In genomic region chr9:61746401-61746800, GRCm38 (mm10) we compare ENCODE assay signal across 19 mouse cellular contexts.
DNase-seq lines count a peak whose midpoint lies in the region; ATAC-seq and TF ChIP-seq lines count a peak whose summit lies in the region.
"Had no signal": no experiment of that assay in that cellular context is flagged by ENCODE, and none has a peak within 500 bp of the region (broad histone marks: within the 10 kb centered on the region; RNA-seq: fewer than 3 reads in every experiment).

No protein-coding gene starts in this region.

- H3K4me2 ChIP-seq in kidney, postnatal 0 days (ENCODE audit: low read length) = no peak overlapping the region
- H3K4me2 ChIP-seq: embryonic facial prominence, embryonic 12.5 days; forebrain, embryonic 15.5 days; heart, embryonic 11.5 days; heart, embryonic 15.5 days; hindbrain, embryonic 15.5 days had no signal

- DNase-seq in cerebellum, postnatal 14 days = peak; percentile 30 to 75
- DNase-seq in kidney, postnatal 0 days (ENCODE audit: low spot score) = peak; percentile 3
- DNase-seq in kidney, adult 9 months = no peak
- peak; percentile 14 for DNase-seq in retina, postnatal 1 day
- no peak for DNase-seq in retina, embryonic 14.5 days (ENCODE audit: low spot score)
- DNase-seq in urinary bladder, postnatal 25 days (ENCODE audit: low spot score) = no peak
- DNase-seq: adrenal gland, adult 2 months; adrenal gland, postnatal 25 days; cerebellum, adult 11 months; cerebellum, adult 9-10 months; gastrocnemius, postnatal 10 days; heart, adult 2 months; heart, postnatal 14 days had no signal

- 66% methylated on average over 6 of the region's 6 CpGs for WGBS in kidney, postnatal 0 days

- no peak overlapping the region for H3K27ac ChIP-seq in kidney, postnatal 0 days
- H3K27ac ChIP-seq: embryonic facial prominence, embryonic 12.5 days; heart, adult 2 months; heart, embryonic 15.5 days; hindbrain, embryonic 15.5 days had no signal

- no peak for TF ChIP-seq CTCF in kidney, postnatal 0 days (IDR thresholded peaks at IDR 0.05; ENCODE audit: low read depth)

- H3K4me3 ChIP-seq in kidney, postnatal 0 days (replicated peaks; ENCODE audit: low read depth, low read length) = no peak overlapping the region
- H3K4me3 ChIP-seq: embryonic facial prominence, embryonic 12.5 days; forebrain, embryonic 15.5 days; heart, adult 2 months; heart, embryonic 15.5 days; hindbrain, embryonic 15.5 days had no signal

- no peaks in the 10 kb centered on the region for H3K27me3 ChIP-seq in kidney, postnatal 0 days (ENCODE audit: insufficient read depth, low read length)
- H3K27me3 ChIP-seq: embryonic facial prominence, embryonic 12.5 days; forebrain, embryonic 15.5 days; hindbrain, embryonic 15.5 days had no signal

- H3K9me3 ChIP-seq in kidney, postnatal 0 days (replicated peaks; ENCODE audit: low read length) = no peaks in the 10 kb centered on the region
- H3K9me3 ChIP-seq: embryonic facial prominence, embryonic 12.5 days; forebrain, embryonic 15.5 days; heart, embryonic 15.5 days; hindbrain, embryonic 15.5 days had no signal

- H3K9ac ChIP-seq in kidney, postnatal 0 days (ENCODE audit: low read depth, low read length) = no peak overlapping the region
- H3K9ac ChIP-seq: embryonic facial prominence, embryonic 12.5 days; forebrain, embryonic 15.5 days; heart, embryonic 15.5 days; hindbrain, embryonic 15.5 days had no signal

- H3K4me1 ChIP-seq in kidney, postnatal 0 days (replicated peaks; ENCODE audit: insufficient read depth, low read length) = peaks cover 8% of the 10 kb centered on the region; the same call in 1 of the 2 replicates
- H3K4me1 ChIP-seq: embryonic facial prominence, embryonic 12.5 days; hindbrain, embryonic 15.5 days had no signal

- no peaks in the 10 kb centered on the region for H3K36me3 ChIP-seq in kidney, postnatal 0 days (ENCODE audit: insufficient read depth, low read length)
- H3K36me3 ChIP-seq: embryonic facial prominence, embryonic 12.5 days; forebrain, embryonic 15.5 days; heart, embryonic 15.5 days; hindbrain, embryonic 15.5 days had no signal

- ATAC-seq in cerebellum, adult (ENCODE audit: insufficient number of reproducible peaks, low FRiP score, low TSS enrichment) = no peak
- ATAC-seq in kidney, postnatal 0 days (replicated peaks; ENCODE audit: low FRiP score, low read depth) = no peak
- ATAC-seq: forebrain, embryonic 15.5 days had no signal

Comparison
In these comparisons a context has a peak if more than half of its experiments do, and no peak if none do; other contexts are left out.
1. DNase-seq: peak in cerebellum, postnatal 14 days (2 of 2), kidney, postnatal 0 days (single experiment) and retina, postnatal 1 day (single experiment); none in kidney, adult 9 months (single experiment), retina, embryonic 14.5 days (single experiment) and urinary bladder, postnatal 25 days (single experiment).